Mouse (Mus musculus): Measurements from ENCODE around the gene Gm45713. TPM values are rescaled to one million over a fixed set of nuclear protein-coding genes. Genes with fewer than 3 reads are reported as not detected.

The Gm45713 gene
- total and polyA plus RNA-seq, 2 experiments from 2014 or later: not detected

DNA sequence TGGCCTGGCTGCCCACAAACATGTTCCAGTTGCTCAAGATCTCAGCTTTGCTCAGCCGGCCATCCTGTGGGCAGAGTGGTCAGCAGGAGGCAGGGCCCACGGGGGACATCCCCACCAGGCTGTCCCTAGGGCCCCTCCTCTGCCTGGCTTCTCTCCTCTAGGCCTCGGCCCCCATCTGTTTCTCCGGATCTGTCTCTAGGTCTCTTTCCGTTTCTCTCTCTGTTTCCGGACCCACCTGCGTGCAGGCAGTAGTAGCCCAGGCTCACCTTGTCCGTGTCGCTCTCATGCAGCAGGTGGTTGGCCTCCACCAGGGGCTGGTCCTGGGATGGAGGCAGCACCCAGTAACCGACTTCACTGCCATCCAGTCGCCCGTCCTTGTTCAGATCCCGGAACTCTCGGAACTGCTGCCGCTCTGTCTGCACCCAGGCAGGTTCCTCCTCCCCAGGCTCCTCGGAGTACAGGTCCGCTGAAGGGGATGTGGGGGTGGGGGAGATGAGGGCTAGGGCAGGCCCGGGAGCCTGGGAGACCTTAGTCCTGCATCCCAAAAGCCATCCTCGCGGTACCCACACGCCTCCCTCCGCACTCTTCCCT lies 52.6 kb downstream of the Gm45713 start:
- WGBS: 88% methylated on average over 22 of the region's 22 CpGs
- Histone ChIP-seq H3K4me3 (ENCODE audit: low read depth, low read length) (no peak overlapping the region), H3K4me2 (ENCODE audit: low read depth) (no peak overlapping the region), H3K36me3 (ENCODE audit: insufficient read depth) (0 out of 2 replicates have a peak, but pooled peaks cover 12% of the 10 kb centered on the region), H3K27ac (ENCODE audit: low read depth, low read length) (no peak overlapping the region), H3K27me3 (ENCODE audit: insufficient read depth, low read length) (no peaks in the 10 kb centered on the region), H3K9ac (no peak overlapping the region), H3K4me1 (ENCODE audit: insufficient read depth) (no peaks in the 10 kb centered on the region), H3K9me3 (ENCODE audit: low read length) (no peaks in the 10 kb centered on the region)
- DNase-seq (no peak), ATAC-seq (no peak)
- no peak for TF ChIP-seq CTCF (IDR thresholded peaks at IDR 0.05; ENCODE audit: low read depth)

DNA sequence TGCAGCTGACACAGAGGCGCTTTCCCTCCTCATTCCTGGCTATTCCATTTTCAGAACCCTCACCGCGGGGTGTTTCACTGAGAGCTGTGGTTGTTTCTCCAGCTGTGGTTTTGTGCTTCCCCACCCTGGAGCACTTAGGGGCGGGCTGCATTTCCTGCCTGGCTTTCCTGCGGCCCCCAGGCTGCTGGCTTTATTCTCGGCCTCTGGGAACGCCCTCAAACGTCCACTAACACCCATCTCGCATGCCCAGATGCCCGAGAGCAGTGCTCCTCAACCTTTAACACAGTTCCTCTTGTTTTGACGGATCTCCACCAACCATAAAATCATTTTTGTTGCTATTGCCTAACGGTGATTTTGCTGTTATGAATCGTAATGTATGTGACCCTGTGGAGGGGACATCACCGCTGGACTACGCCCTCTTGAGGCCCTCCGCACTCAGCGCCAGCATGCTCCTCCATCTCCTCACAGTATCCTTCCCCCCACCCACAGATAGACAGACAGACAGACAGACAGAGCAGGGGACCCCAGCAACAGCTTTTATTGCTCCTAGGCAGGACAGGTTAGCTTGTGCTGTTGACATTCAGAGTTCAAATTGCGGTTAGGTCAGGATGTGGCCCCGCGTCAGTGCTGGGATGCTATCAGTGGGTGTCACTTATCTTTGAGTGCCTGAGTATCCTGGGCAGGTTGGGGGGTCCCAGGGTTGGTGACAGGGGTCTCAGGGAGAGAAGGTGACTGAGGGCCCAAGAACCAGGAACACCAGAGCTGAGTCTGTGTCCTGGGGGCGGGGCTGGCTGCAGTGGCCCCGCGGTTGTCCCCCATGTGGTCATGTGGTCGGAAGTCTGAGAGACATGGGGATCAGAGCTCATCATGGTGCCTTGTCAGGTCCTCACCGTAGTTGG lies 53.4 kb downstream of the Gm45713 start:
- Histone ChIP-seq H3K4me3 (ENCODE audit: low read depth, low read length) (no peak overlapping the region), H3K27me3 (ENCODE audit: insufficient read depth, low read length) (no peaks in the 10 kb centered on the region), H3K9ac (no peak overlapping the region), H3K4me2 (ENCODE audit: low read depth) (no peak overlapping the region), H3K27ac (ENCODE audit: low read depth, low read length) (no peak overlapping the region), H3K9me3 (ENCODE audit: low read length) (no peaks in the 10 kb centered on the region), H3K36me3 (ENCODE audit: insufficient read depth) (peaks cover 15% of the 10 kb centered on the region; the same call in 1 of the 2 replicates), H3K4me1 (ENCODE audit: insufficient read depth) (no peaks in the 10 kb centered on the region)
- ATAC-seq: no peak
- 75% methylated on average over 25 of the region's 25 CpGs for WGBS
- DNase-seq: no peak
- TF ChIP-seq CTCF (IDR thresholded peaks at IDR 0.05; ENCODE audit: low read depth): no peak

DNA sequence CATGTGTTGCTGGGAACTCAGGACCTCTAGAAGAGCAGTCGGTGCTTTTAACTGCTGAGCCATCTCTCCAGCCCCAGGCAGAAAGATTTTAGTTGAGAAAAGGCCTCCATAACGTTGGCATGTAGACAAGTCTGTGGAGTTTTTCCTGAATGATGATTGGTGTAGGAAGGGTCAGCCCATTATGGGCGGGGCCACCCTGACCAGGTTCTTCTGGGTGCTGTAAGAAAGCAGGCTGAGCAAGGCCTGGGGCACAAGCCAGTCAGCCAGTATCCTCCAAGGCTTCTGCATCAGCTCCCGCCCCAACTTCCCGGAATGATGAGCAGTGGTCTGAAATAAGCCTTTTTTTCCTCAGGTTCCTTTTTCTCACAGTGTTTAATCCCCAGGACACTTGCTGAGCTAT lies 55.0 kb downstream of the Gm45713 start:
- DNase-seq: no peak
- Histone ChIP-seq H3K27me3 (ENCODE audit: insufficient read depth, low read length) (no peaks in the 10 kb centered on the region), H3K36me3 (ENCODE audit: insufficient read depth) (peaks cover 24% of the 10 kb centered on the region), H3K9ac (no peak overlapping the region), H3K4me1 (ENCODE audit: insufficient read depth) (no peaks in the 10 kb centered on the region), H3K4me3 (ENCODE audit: low read depth, low read length) (no peak overlapping the region), H3K27ac (ENCODE audit: low read depth, low read length) (no peak overlapping the region), H3K9me3 (ENCODE audit: low read length) (no peaks in the 10 kb centered on the region), H3K4me2 (ENCODE audit: low read depth) (no peak overlapping the region)
- ATAC-seq: no peak
- WGBS: 46% methylated on average over 5 of the region's 5 CpGs
- 0 out of 2 replicates have a peak, but pooled peaks have one; percentile 14 for TF ChIP-seq CTCF (IDR thresholded peaks at IDR 0.05; ENCODE audit: low read depth)

DNA sequence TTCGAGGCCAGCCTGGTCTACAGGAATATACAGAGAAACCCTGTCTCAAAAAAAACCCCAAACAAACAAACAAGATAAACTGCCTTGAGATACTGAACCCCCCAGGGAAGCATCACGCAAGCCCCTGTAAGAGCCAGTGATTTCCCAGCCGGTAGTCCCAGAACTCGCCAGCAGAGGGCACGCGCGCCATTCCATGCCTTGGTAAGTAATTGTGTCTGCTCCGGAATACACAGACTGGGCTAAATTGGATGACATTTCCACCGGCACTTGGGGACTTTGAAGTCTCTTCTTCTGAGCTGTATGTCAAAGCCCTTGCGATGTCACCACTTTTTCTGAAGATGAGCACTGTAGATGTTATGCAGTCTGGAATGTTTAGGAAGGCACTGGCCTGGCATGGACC lies 56.2 kb downstream of the Gm45713 start:
- peaks cover 31% of the 10 kb centered on the region for H3K36me3 ChIP-seq (ENCODE audit: insufficient read depth)
- no peaks in the 10 kb centered on the region for H3K9me3 ChIP-seq (ENCODE audit: low read length)
- no peak overlapping the region for H3K4me3 ChIP-seq (ENCODE audit: low read depth, low read length)
- no peak overlapping the region for H3K9ac ChIP-seq
- H3K27ac ChIP-seq (ENCODE audit: low read depth, low read length): no peak overlapping the region
- H3K4me2 ChIP-seq (ENCODE audit: low read depth): no peak overlapping the region
- peak; percentile 69 for ATAC-seq
- peak; percentile 94 for DNase-seq
- peak; percentile 97 for TF ChIP-seq CTCF (IDR thresholded peaks at IDR 0.05; ENCODE audit: low read depth)
- H3K27me3 ChIP-seq (ENCODE audit: insufficient read depth, low read length): no peaks in the 10 kb centered on the region
- H3K4me1 ChIP-seq (ENCODE audit: insufficient read depth): no peaks in the 10 kb centered on the region
- under 1% methylated on average over 10 of the region's 10 CpGs for WGBS

DNA sequence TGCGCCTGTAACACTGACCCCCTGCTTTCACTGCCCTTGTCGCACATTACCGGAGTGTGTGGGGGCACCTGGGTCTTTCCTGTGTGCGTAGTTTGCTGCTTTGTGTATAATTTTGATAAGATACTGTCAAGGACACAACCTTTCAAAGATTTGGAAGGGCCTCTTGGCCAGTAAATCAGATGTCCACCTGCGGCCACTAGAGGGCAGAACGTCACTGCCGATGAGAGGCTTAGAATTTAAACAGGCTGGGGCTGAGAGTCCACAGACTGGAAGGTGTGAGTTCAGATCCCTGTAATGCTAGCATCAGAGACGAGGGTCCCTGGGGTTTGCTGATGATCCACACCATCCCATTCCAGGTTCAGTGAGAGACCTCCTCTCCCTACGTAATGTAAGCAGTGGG lies 57.5 kb downstream of the Gm45713 start:
- Histone ChIP-seq H3K9ac (no peak overlapping the region), H3K27me3 (ENCODE audit: insufficient read depth, low read length) (no peaks in the 10 kb centered on the region), H3K27ac (ENCODE audit: low read depth, low read length) (no peak overlapping the region), H3K36me3 (ENCODE audit: insufficient read depth) (peaks cover 34% of the 10 kb centered on the region), H3K4me2 (ENCODE audit: low read depth) (no peak overlapping the region), H3K4me3 (ENCODE audit: low read depth, low read length) (no peak overlapping the region), H3K4me1 (ENCODE audit: insufficient read depth) (no peaks in the 10 kb centered on the region), H3K9me3 (ENCODE audit: low read length) (no peaks in the 10 kb centered on the region)
- DNase-seq (peak; percentile 69), ATAC-seq (no peak)
- peak; percentile 78 for TF ChIP-seq CTCF (IDR thresholded peaks at IDR 0.05; ENCODE audit: low read depth)
- WGBS: 38% methylated on average over 9 of the region's 9 CpGs

DNA sequence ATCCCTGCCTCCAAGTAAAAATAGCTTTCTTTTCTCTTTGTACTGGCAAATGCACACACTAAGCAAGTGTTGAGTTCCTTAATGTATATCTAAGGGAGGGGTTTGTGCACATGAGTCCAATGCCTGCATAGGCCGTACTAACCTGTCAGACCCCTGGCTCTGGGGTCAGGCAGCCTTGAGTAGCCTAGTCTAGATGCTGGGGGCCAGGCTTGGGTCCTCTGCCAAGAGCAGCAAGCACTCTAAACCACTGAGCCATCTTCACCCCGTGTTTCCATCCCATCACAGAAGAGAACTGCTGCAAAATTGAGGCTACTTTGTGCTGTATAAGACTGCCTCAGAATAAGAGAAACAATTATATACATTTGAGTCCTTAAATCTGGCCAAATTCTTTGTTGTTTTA lies 58.2 kb downstream of the Gm45713 start:
- ATAC-seq: no peak
- H3K4me3 ChIP-seq (ENCODE audit: low read depth, low read length): no peak overlapping the region
- no peak overlapping the region for H3K27ac ChIP-seq (ENCODE audit: low read depth, low read length)
- no peaks in the 10 kb centered on the region for H3K9me3 ChIP-seq (ENCODE audit: low read length)
- TF ChIP-seq CTCF (IDR thresholded peaks at IDR 0.05; ENCODE audit: low read depth): no peak
- no peaks in the 10 kb centered on the region for H3K4me1 ChIP-seq (ENCODE audit: insufficient read depth)
- no peaks in the 10 kb centered on the region for H3K27me3 ChIP-seq (ENCODE audit: insufficient read depth, low read length)
- no peak overlapping the region for H3K4me2 ChIP-seq (ENCODE audit: low read depth)
- WGBS: 94% methylated on average over 2 of the region's 2 CpGs
- no peak overlapping the region for H3K9ac ChIP-seq
- no peak for DNase-seq
- H3K36me3 ChIP-seq (ENCODE audit: insufficient read depth): peaks cover 34% of the 10 kb centered on the region

DNA sequence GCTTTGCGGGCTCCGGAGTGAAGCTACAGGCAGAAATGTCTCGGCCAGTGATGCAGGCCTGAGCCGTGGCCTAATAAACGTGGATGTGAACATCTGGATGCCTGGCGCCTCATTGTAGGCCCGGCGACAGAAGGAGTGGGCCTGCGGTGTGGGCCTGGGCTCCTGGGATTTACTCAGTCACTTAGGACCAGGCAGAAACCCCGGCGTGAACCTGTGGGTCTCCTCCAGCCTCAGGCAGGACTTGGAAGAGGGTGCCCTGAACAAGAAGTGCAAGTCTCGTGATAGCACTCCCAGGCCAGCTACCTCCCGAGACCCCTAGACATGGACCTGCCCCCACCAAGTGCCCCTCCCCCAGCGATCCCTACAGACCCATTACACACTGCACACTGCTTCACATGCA lies 58.7 kb downstream of the Gm45713 start:
- no peak overlapping the region for H3K4me2 ChIP-seq (ENCODE audit: low read depth)
- no peak overlapping the region for H3K9ac ChIP-seq
- H3K4me1 ChIP-seq (ENCODE audit: insufficient read depth): no peaks in the 10 kb centered on the region
- H3K27me3 ChIP-seq (ENCODE audit: insufficient read depth, low read length): no peaks in the 10 kb centered on the region
- H3K36me3 ChIP-seq (ENCODE audit: insufficient read depth): peaks cover 34% of the 10 kb centered on the region
- no peak overlapping the region for H3K27ac ChIP-seq (ENCODE audit: low read depth, low read length)
- no peak for TF ChIP-seq CTCF (IDR thresholded peaks at IDR 0.05; ENCODE audit: low read depth)
- H3K9me3 ChIP-seq (ENCODE audit: low read length): no peaks in the 10 kb centered on the region
- DNase-seq (no peak), ATAC-seq (no peak)
- H3K4me3 ChIP-seq (ENCODE audit: low read depth, low read length): no peak overlapping the region
- WGBS: 89% methylated on average over 14 of the region's 14 CpGs
